Mouse (Mus musculus): ENCODE measurements around the gene Neu2. TPM values are rescaled to one million over a fixed set of nuclear protein-coding genes. Genes with fewer than 3 reads are reported as not detected.
A peak's percentile ranks its signal among the peaks of the same experiment; 100 is the strongest.

Neu2 gene
- polyA plus RNA-seq, 1 experiment from 2014 or later: 3.9 TPM

- Histone ChIP-seq H3K9ac (ENCODE audit: low read length) (no peak overlapping the region), H3K4me3 (ENCODE audit: low read depth, low read length) (no peak overlapping the region), H3K27ac (ENCODE audit: low read depth) (no peak overlapping the region), H3K27me3 (replicated peaks; ENCODE audit: control insufficient read depth, insufficient read depth, low read length) (no peaks in the 10 kb centered on the region), H3K4me2 (ENCODE audit: low read length) (no peak overlapping the region), H3K4me1 (replicated peaks; ENCODE audit: control insufficient read depth, insufficient read depth, low read length) (no peaks in the 10 kb centered on the region; the same call in 1 of the 2 replicates), H3K9me3 (ENCODE audit: control insufficient read depth, low read length) (no peaks in the 10 kb centered on the region), H3K36me3 (ENCODE audit: control insufficient read depth, insufficient read depth, low read length) (no peaks in the 10 kb centered on the region)
- 75% methylated on average over 4 of the region's 4 CpGs for WGBS
- DNase-seq (ENCODE audit: low spot score): no peak
- no peak for ATAC-seq (replicated peaks; ENCODE audit: low FRiP score, low TSS enrichment, low read depth)
These were observed 128.3 kb downstream of the Neu2 start for GRCm38 (mm10) chr1:87637878-87638600.

- Histone ChIP-seq H3K27me3 (replicated peaks; ENCODE audit: control insufficient read depth, insufficient read depth, low read length) (no peaks in the 10 kb centered on the region), H3K4me3 (ENCODE audit: low read depth, low read length) (no peak overlapping the region), H3K4me1 (replicated peaks; ENCODE audit: control insufficient read depth, insufficient read depth, low read length) (no peaks in the 10 kb centered on the region; the same call in 1 of the 2 replicates), H3K9ac (ENCODE audit: low read length) (no peak overlapping the region), H3K36me3 (ENCODE audit: control insufficient read depth, insufficient read depth, low read length) (no peaks in the 10 kb centered on the region), H3K9me3 (ENCODE audit: control insufficient read depth, low read length) (no peaks in the 10 kb centered on the region), H3K27ac (ENCODE audit: low read depth) (peak overlapping the region; percentile 51; the same call in 1 of the 2 replicates), H3K4me2 (ENCODE audit: low read length) (no peak overlapping the region)
- ATAC-seq (replicated peaks; ENCODE audit: low FRiP score, low TSS enrichment, low read depth) (no peak), DNase-seq (ENCODE audit: low spot score) (no peak)
- WGBS: 79% methylated on average over 8 of the region's 8 CpGs
These were observed 130.0 kb downstream of the Neu2 start for GRCm38 (mm10) chr1:87639724-87640123.

- Histone ChIP-seq H3K27me3 (replicated peaks; ENCODE audit: control insufficient read depth, insufficient read depth, low read length) (no peaks in the 10 kb centered on the region), H3K4me1 (replicated peaks; ENCODE audit: control insufficient read depth, insufficient read depth, low read length) (no peaks in the 10 kb centered on the region; the same call in 1 of the 2 replicates), H3K36me3 (ENCODE audit: control insufficient read depth, insufficient read depth, low read length) (no peaks in the 10 kb centered on the region), H3K27ac (ENCODE audit: low read depth) (peak overlapping the region; percentile 51; the same call in 1 of the 2 replicates), H3K9ac (ENCODE audit: low read length) (no peak overlapping the region), H3K9me3 (ENCODE audit: control insufficient read depth, low read length) (no peaks in the 10 kb centered on the region), H3K4me2 (ENCODE audit: low read length) (no peak overlapping the region), H3K4me3 (ENCODE audit: low read depth, low read length) (no peak overlapping the region)
- DNase-seq (ENCODE audit: low spot score) (no peak), ATAC-seq (replicated peaks; ENCODE audit: low FRiP score, low TSS enrichment, low read depth) (no peak)
- 57% methylated on average over 17 of the region's 17 CpGs for WGBS
These were observed 130.5 kb downstream of the Neu2 start for GRCm38 (mm10) chr1:87640165-87640661.

GRCm38 (mm10) chr1:87643016-87643415 is 133.3 kb downstream of the Neu2 start:
- Histone ChIP-seq H3K4me3 (ENCODE audit: low read depth, low read length) (no peak overlapping the region), H3K9me3 (ENCODE audit: control insufficient read depth, low read length) (no peaks in the 10 kb centered on the region), H3K27ac (ENCODE audit: low read depth) (no peak overlapping the region), H3K36me3 (ENCODE audit: control insufficient read depth, insufficient read depth, low read length) (no peaks in the 10 kb centered on the region), H3K4me1 (replicated peaks; ENCODE audit: control insufficient read depth, insufficient read depth, low read length) (no peaks in the 10 kb centered on the region; the same call in 1 of the 2 replicates), H3K27me3 (replicated peaks; ENCODE audit: control insufficient read depth, insufficient read depth, low read length) (no peaks in the 10 kb centered on the region), H3K4me2 (ENCODE audit: low read length) (no peak overlapping the region), H3K9ac (ENCODE audit: low read length) (no peak overlapping the region)
- DNase-seq (ENCODE audit: low spot score): no peak
- no peak for ATAC-seq (replicated peaks; ENCODE audit: low FRiP score, low TSS enrichment, low read depth)
- 88% methylated on average over 7 of the region's 7 CpGs for WGBS

- no peaks in the 10 kb centered on the region for H3K27me3 ChIP-seq (replicated peaks; ENCODE audit: control insufficient read depth, insufficient read depth, low read length)
- ATAC-seq (replicated peaks; ENCODE audit: low FRiP score, low TSS enrichment, low read depth): no peak
- H3K4me1 ChIP-seq (replicated peaks; ENCODE audit: control insufficient read depth, insufficient read depth, low read length): no peaks in the 10 kb centered on the region; the same call in 1 of the 2 replicates
- 71% methylated on average over 7 of the region's 7 CpGs for WGBS
- H3K9ac ChIP-seq (ENCODE audit: low read length): no peak overlapping the region
- no peaks in the 10 kb centered on the region for H3K9me3 ChIP-seq (ENCODE audit: control insufficient read depth, low read length)
- no peaks in the 10 kb centered on the region for H3K36me3 ChIP-seq (ENCODE audit: control insufficient read depth, insufficient read depth, low read length)
- DNase-seq (ENCODE audit: low spot score): no peak
- H3K4me2 ChIP-seq (ENCODE audit: low read length): no peak overlapping the region
- no peak overlapping the region for H3K4me3 ChIP-seq (ENCODE audit: low read depth, low read length)
- H3K27ac ChIP-seq (ENCODE audit: low read depth): no peak overlapping the region
These were observed 135.4 kb downstream of the Neu2 start for GRCm38 (mm10) chr1:87645041-87645440.

- H3K27ac ChIP-seq (ENCODE audit: low read depth): no peak overlapping the region
- no peaks in the 10 kb centered on the region for H3K4me1 ChIP-seq (replicated peaks; ENCODE audit: control insufficient read depth, insufficient read depth, low read length)
- H3K27me3 ChIP-seq (replicated peaks; ENCODE audit: control insufficient read depth, insufficient read depth, low read length): no peaks in the 10 kb centered on the region
- ATAC-seq (replicated peaks; ENCODE audit: low FRiP score, low TSS enrichment, low read depth): no peak
- whole genome bisulfite sequencing: 76% methylated on average over 6 of the region's 6 CpGs
- no peak overlapping the region for H3K4me2 ChIP-seq (ENCODE audit: low read length)
- H3K9me3 ChIP-seq (ENCODE audit: control insufficient read depth, low read length): no peaks in the 10 kb centered on the region
- DNase-seq (ENCODE audit: low spot score): no peak
- no peak overlapping the region for H3K4me3 ChIP-seq (ENCODE audit: low read depth, low read length)
- H3K9ac ChIP-seq (ENCODE audit: low read length): no peak overlapping the region
- no peaks in the 10 kb centered on the region for H3K36me3 ChIP-seq (ENCODE audit: control insufficient read depth, insufficient read depth, low read length)
These were observed 136.1 kb downstream of the Neu2 start for GRCm38 (mm10) chr1:87645748-87646147.

Other genes starting within 250 kb of the Neu2 start
- gene Efhd1, start 245.5 kb upstream of the Neu2 start, polyA plus RNA-seq (2014; fragmentation: Nextera tagmentation; extraction: Ambion mirVana): 0.16 TPM in 1 of 2 replicates, not detected in the other
- gene Gigyf2, start 182.9 kb upstream of the Neu2 start, polyA plus RNA-seq (2014; fragmentation: Nextera tagmentation; extraction: Ambion mirVana): 44.9 and 45.2 TPM in 2 replicates
- 0.38 and 1.0 TPM in 2 replicates for gene Kcnj13, start 115.2 kb upstream of the Neu2 start, polyA plus RNA-seq (2014; fragmentation: Nextera tagmentation; extraction: Ambion mirVana)
- not detected in 2 replicates for gene Snorc, start 39.6 kb upstream of the Neu2 start, polyA plus RNA-seq (2014; fragmentation: Nextera tagmentation; extraction: Ambion mirVana)
- gene Ngef, start 64.0 kb downstream of the Neu2 start, polyA plus RNA-seq (2014; fragmentation: Nextera tagmentation; extraction: Ambion mirVana): 10.5 and 11.2 TPM in 2 replicates
- gene Inpp5d, start 110.4 kb downstream of the Neu2 start, polyA plus RNA-seq (2014; fragmentation: Nextera tagmentation; extraction: Ambion mirVana): 5.3 and 8.2 TPM in 2 replicates
- 32.4 and 33.8 TPM in 2 replicates for gene Atg16l1, start 246.0 kb downstream of the Neu2 start, polyA plus RNA-seq (2014; fragmentation: Nextera tagmentation; extraction: Ambion mirVana)

All from intestine, embryonic 14.5 days (tissue).